Mouse (Mus musculus) kidney, postnatal 4 days (tissue): ENCODE measurements at regions not wholly inside any gene's neighbourhood (a gene's known extent, or its start where the extent isn't known, plus 50 kb on each side); places are given as distances from the start of the nearest gene placed in this dataset.
A peak's percentile ranks its signal among the peaks of the same experiment; 100 is the strongest.
"Not testable (repeated sequence)": the region's sequence is repeated elsewhere in the genome, so short reads cannot be mapped to it uniquely, and the experiment has no call there.

Source experiments
- DNase-seq, 2 experiments: peaks; one replicate each; pipeline ENCODE4 v3.0.0; 2021; ENCODE audit warnings: mixed read lengths in 2 of 2

DNA sequence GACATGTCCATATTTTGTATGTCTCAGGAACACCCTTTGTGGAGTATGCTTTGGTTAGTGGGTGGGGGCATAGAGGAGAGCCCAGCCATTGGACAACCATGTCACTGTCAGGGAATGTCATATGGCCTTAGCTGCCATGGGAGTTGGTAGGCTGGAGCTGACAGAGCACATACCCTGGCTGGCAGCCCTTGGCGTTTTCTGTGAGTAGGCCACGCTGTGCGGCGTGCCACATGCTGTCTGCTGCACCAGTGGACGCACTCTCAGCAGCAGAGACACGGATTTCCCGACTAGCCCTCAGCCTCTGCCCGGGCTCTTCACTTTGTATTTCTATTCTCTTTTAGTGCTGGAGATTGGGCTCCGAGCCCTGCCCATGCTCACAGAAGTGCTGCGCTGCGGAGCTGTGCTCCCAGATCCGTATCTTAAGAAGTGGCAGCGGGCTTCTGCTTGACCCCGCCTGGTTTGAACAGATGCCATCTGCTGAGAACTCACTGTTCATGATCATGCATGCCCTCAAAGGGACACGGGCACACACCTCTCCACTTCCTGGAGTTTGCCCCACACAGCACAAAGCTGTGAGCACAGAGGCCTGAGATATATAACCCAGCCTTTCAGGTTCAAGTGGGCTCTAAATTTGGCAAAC is 160.1 kb downstream of the Sall1 start:
- DNase-seq: no peak

DNA sequence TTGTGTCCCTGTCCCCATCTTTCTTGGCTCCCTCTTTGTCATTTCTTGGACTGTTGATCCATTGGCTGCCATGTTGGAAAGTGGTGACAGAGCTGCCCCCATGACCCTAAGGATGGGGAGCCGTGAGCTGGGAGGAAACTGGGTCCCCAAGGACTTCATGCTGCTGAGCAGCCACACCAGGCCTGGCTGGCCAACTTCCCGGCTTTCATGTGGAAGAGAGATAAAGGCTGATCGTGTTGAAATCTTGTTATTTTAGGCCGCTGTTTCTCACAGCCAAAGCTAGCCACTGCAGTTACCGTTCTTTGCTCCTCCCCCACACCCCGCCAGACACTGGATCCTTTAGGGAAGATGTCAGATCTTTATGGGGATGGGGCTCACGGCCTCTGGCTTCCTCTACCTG is 164.1 kb downstream of the Sall1 start:
- peak; percentile 71 to 80 for DNase-seq

DNA sequence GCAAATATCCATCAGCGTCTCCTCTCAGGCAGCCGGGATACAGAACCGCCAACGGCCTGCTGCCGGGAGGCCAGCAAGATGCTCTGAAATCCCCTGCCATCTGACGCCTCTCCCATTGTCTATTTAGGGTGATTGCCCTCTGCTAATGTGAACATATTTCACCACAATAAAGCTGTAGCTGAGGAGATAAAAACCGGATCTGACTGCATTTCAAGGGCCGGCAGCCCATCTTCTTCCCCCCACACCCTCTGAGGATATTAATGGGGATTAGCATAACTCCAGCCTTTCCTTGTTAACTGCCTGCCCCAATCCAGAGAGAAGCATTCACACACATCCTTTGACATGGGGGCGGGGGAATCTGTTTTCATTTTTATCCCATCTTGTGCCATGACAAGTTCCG is 166.0 kb downstream of the Sall1 start:
- DNase-seq: peak in 1 of 2 experiments; percentile 15

DNA sequence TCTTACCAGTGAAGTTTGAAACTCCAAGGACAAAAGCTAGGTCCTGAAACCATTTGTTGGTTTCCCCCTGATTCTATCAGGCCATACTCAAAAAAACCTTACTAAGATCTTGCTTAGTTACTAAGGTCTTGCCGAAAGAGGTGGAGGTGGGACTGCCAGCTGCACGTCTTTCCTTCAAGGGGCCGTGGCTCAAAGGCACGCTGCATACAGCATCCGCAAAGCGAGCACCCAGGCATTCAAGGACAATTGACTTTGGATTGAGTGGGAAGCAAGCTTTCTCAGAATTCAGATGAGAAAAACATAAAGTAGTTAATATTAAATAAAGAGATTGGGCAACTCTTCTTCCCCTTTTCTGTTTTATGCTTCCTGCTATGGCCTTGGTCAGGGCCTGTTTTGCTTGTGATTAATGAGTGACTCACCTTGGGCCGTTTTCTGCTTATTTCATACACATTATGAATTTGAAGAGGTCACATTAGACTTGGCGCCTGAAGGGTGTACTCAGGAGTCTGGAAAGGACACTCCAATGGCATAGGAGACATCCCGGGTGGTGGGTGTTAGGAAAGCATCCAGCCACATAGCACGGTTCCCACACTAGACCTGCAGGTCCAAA is 166.1 kb downstream of the Cyld start:
- no peak for DNase-seq

DNA sequence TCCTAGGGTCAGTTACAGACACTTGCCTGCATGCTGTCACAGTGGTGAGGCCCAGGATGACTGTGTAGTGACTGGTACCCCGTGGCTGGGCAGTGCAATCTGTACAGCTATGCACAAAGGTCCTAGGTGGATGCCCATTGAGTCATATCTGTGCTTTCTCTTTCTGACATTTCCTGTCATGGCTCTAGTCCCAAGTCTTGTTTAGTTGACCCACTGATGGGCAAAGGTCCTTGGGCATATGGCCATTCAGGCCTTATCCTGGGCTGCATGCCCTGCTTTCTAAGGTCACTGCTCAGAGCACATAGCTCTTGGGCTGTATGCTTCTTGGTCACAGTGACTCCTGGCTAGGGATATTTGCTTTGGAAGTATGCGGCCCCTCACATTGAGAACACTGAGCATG is 160.4 kb downstream of the Cyld start:
- no peak for DNase-seq

DNA sequence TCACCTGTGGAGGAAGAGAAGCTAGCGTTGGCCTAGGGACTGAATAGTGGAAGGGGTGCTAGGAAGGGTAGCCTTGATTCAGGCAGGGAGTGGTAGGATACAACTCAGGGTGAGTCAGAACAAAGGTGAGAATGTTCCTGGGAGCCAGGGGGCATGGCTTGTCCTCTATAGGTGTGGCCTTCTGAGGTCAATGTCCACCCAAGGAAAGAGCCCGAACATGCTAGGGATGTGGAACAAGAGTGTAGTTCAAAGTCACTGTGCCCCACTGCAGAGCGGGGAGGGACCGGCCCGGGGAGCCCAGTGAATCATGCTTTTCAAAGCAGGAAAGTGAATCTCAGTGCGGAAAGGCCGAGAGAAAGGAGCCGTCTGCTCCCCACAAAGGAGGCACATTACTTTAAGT is 156.4 kb downstream of the Cyld start:
- no peak for DNase-seq

DNA sequence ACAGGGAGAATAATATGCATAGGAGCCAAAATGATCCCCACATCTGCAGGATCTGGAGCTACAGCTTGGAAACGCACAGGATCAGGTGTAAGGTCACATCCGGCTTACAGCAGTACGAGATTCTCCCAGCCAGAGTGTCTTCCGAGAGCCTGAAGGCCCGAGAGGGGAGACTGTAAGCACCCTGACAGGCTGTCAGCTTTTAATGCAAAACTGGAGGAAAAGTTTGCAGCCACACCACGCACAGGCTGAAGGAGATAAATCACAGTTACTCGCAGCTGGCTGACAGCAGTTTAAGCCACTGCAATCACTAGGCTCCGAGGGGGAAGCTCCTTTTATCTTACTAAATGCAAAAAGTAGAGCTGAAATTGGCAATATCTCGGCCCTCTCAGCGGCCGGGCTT is 149.1 kb downstream of the Cyld start:
- DNase-seq: peak in 1 of 2 experiments; percentile 11

DNA sequence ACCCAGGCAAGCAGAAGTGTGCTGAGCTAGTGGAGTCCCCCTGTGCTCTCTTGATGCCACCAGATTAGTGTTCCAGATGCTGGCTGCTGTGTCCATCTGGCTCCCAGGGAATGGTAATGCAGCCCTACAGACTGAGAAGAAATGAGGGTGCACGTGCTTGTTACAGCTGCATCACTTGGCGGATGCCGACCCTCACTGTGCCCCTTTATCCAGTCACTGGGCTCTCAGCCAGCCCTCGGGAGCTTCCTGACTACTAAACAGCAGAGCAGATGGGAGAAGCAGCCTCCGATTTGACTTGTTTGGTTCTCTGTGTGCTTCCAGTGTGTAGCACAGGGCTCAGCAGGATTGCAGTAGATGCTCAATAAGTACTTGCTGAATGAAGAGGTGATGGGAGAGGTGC is 147.5 kb downstream of the Cyld start:
- no peak for DNase-seq

DNA sequence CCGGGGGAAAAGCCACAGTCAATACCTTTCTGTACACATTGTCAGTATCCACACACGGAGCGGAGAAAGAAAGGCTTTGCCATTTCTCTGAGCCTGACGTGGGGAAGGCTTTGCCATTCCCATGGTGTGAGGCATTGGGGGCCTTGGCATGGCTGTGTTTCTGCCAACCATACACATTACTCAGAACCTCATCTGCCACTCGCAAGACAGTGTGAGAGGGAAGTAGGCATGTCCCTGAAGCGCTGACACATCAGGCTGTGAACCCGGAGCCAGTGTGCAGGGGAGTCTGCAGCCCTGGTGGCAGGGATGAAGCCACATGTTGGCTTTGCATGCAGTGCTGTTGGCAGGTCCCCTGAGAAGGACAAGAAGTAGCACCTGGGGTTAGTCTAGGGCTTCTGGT is 145.6 kb downstream of the Cyld start:
- DNase-seq: no peak

DNA sequence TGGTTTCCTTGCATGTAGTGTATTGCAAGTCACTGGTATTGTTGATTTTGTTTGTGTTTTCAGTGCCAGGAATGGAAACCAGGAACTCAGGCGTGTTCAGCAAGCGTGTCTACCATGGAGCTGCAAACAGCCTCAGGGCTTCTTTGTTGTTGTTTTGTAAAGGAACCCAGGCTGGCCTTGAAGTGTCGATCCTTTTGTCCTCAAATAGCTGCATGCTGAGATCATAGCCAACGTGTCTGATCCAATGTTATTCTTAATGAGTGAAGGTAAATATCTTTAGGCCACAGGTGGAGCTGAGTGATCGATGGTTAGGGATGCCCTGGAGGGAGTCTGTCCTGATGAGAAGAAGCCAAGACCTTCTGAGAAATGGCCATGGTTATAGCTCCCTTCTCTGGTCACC is 143.3 kb downstream of the Cyld start:
- no peak for DNase-seq

DNA sequence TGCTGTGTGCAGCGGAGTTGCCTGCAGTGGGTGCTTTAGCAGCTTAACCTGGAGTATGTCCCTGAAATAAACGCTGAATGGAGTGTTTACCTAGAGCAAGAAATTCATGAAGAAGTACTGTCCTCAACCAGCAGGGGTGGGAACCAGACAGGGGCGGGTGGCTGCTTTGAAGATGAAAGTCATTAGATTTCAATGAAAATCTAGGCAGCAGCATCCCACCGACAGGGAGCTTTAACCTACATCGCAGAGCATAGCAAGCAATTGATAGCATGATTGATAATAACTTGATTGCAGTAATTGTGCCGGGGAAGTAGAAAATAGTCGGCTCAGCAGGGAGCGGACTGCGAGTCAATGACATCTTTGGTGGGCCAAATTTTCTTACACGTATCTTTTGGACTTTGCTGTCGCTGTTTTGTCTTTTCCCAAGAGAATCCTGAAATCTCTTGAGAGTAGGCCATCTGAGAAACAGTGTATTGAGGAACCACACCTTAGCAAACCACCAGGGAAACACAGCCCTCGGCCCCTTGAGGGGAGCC is 139.0 kb downstream of the Cyld start:
- no peak for DNase-seq

DNA sequence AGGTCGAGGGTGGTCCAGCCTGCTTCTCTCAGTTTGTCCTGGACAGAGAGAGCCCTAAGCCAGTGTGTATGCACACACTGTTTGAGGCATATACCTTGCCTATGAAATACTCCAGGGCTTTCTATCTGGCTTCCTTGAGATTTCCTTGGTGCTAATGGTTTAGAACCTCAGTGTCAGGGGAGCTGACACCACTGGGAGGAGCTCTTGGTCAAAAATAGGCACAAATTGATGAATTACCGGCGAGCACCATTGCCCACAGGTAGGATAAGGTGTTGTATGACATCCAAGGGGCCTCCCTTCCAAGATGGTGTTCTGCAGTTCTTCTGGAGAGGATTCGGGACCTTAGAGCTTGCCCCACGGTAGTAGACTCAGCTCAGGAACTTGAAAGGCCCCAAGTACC is 129.0 kb downstream of the Cyld start:
- DNase-seq: peak; percentile 12 to 37

DNA sequence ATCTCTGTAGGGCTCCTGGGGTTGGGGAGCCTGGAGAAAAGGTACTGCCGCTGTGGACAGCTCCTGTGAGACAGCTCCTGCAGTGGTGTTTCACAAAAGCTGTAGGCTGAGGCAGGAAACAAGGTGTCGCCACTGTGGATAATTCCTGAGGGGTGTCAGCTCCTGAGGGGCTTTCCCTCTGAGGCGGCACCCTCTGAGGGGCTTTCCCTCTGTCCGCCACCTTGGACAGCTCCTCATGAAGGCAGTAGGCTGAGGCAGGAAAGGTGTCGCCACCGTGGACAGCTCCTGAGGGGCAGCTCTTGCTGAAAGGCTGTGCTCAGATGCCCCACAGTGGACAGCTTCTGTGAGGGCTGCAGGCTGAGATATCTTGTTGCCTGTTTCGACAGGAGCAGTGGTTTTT is 127.1 kb downstream of the Cyld start:
- DNase-seq: no peak

DNA sequence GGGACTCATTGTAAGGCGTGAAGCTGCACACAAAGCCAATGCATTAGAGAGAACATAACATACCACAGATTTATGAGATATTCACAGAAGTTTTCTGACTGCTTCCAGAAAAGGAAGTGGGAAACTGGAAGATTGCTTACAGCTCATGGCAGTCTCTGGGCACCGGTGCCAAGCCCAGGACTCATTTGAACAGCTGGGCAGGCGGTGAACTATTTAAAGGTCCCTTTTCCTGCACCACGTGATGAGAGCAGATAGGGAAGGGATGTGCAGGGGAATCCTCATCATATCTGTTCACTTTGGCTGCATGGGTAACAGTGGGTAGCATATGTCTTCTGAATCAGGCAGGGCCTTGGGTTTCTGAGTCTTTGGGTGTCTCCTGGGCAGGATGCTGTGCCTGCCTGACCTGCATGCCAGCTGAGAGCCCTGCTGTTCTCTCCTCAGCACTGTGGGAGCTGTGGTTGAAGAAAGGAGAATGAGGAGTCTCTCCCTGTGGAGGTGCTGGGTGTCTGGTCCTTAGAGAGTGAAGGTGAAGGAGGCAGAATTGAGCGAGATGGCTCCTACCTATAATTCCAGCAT is 123.5 kb downstream of the Cyld start:
- DNase-seq: no peak

DNA sequence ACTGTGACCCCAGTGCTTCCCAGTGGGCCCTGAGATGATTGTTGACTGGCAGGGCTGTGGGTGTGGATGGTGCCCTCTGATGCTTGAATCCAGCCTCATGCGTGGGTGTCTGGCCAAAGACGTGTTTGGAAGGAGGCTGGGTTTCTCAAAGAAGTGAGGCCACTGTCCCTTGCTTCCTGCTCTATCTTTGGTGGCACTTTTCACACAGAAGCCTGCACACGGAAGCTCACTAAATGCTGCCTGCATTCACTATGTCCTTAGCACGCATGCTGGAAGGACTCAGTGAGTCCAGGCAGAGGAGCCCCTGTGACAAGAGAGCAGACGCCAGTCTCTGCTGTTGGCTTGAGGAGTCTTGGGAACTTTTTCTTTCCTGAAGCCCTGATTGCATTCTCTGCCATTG is 119.6 kb downstream of the Cyld start:
- no peak for DNase-seq

DNA sequence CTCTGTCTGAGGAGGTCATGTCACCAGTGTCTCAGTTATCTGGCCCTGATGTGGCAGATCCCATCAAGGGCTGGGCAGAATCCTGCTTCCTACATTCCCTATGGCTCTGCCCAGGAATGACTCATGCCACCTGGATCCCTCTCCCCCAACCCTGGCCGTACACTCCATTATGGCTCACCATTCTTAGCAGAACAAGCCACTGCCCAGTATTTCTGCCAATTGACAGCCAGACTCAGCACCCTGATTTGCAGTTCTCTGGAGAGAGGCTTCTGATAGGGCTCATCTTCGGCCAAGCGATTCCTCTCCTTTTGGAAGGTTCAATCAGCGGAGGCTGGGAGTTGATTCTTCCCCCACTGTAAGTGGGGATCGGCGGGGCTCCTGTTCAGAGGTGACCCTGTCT is 117.4 kb downstream of the Cyld start:
- no peak for DNase-seq

DNA sequence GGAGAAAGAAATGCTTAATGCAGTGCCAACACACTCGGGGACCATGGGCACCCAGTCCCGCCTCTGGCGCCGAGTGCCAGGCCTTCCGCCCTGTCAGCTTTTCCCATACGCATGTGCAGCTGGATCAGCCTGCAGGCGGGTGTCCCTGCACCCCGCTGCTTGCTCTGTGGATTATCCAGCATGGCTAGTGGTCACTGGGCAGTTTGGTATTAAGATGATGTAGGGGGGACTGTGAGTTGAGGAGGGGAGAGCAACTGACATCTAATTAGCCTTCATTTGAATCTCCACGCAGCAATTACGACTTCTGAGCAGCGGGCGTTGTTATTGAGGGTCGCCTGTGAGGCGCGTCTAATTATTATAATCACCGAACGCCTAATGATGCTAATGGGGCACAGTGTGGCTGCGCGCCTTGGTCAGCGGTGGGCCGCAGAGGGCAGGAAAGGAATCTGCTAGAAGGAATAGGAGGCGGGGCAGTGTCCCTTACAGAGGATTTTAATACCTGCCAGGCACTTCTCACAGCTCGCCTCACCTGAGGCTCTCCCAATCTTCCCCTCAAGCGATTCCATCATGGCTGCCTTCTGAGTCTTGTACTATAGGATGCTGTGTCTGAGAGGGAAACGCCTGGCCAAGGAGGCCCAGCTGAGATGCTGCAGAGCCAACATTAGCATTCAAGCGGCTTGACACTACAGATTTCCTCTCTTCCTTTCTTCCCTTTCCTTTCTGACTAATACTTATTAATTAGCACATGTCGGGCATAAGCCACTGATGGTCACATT is 116.3 kb downstream of the Cyld start:
- no peak for DNase-seq

DNA sequence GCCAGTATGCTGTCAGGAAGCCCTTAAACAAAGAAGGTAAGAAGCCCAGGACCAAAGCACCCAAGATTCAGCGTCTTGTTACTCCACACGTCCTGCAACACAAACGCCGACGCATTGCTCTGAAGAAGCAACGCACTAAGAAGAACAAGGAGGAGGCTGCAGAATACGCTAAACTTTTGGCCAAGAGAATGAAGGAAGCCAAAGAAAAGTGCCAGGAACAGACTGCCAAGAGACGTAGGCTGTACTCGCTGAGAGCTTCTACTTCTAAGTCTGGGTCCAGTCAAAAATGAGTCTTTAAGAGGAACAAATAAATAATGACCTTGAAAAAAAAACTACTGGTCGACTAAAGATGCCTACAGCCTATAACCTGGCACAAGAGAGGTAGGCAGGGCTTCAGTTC is 110.0 kb downstream of the Cyld start:
- not testable (repeated sequence) for DNase-seq
